Comparison of ENCODE assay signal across 14 mouse cellular contexts in the genomic region with DNA sequence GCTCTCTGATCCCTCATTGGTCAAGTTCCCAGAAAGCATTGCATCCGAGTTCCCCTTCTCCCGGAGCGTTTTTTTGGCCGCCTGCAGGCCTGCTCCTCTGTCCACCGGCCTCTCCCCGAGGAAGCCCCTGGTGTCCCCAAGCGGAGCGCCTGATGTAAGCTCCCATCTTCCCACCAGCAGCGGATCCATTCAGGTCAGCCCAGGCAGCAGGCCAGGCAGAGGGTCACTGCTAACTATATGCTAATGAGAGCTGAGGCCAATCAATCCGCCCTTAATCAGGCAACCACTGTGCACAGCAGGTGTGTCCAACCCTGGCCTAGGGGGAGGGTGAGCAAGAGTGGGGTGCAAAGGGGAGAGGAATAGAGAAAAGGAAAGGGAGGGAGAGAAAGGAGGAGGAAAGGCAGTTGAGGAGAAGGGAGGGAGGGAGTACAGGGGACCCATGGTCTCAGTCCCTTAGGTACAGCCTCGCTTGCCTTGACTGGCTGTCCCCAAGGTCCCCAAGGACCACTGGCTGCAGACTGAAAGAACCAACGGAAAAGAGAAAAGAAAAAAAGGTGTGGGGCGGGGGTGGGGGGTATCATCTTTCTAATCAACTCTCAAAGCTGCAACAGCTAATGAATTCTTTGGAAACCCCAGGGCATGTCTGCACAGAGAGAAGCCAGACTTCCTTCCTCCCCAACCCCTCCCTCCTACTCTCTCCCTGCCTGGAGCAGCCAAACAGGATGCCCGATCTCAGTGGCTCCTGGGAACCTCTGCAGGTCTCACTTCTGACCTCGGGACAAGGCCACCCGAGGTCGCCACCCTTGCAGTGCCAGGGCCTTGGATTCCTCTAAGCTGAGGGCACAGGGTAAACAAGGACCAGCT. TPM values are rescaled to one million over a fixed set of nuclear protein-coding genes. Genes with fewer than 3 reads are reported as not detected.
DNase-seq lines count a peak whose midpoint lies in the region; ATAC-seq and TF ChIP-seq lines count a peak whose summit lies in the region.
"Had no signal": no experiment of that assay in that cellular context is flagged by ENCODE, and none has a peak within 500 bp of the region (broad histone marks: within the 10 kb centered on the region; RNA-seq: fewer than 3 reads in every experiment).

No protein-coding gene starts in this region.

- H3K9ac ChIP-seq in forebrain, embryonic 11.5 days (ENCODE audit: low read length): no peak overlapping the region
- H3K9ac ChIP-seq in forebrain, postnatal 0 days: no peak overlapping the region
- H3K9ac ChIP-seq in hindbrain, embryonic 11.5 days (ENCODE audit: low read depth, low read length): 0 out of 2 replicates have a peak overlapping the region, but pooled peaks have one; percentile 11
- no peak overlapping the region for H3K9ac ChIP-seq in midbrain, embryonic 15.5 days
- H3K9ac ChIP-seq: embryonic facial prominence, embryonic 12.5 days; heart, embryonic 15.5 days; liver, embryonic 12.5 days had no signal

- ATAC-seq in forebrain, embryonic 11.5 days (replicated peaks; ENCODE audit: low FRiP score): no peak
- no peak for ATAC-seq in forebrain, postnatal 0 days
- no peak for ATAC-seq in hindbrain, embryonic 11.5 days (ENCODE audit: low FRiP score)
- ATAC-seq in midbrain, embryonic 15.5 days (replicated peaks): no peak
- ATAC-seq: liver, embryonic 12.5 days had no signal

- H3K4me2 ChIP-seq in forebrain, embryonic 11.5 days (ENCODE audit: low read depth, low read length, severe bottlenecking): peak overlapping the region; percentile 8; the same call in 1 of the 2 replicates
- H3K4me2 ChIP-seq in forebrain, postnatal 0 days (ENCODE audit: low read depth): no peak overlapping the region
- 0 out of 2 replicates have a peak overlapping the region, but pooled peaks have one; percentile 3 for H3K4me2 ChIP-seq in hindbrain, embryonic 11.5 days (replicated peaks; ENCODE audit: low read depth, low read length)
- H3K4me2 ChIP-seq in midbrain, embryonic 15.5 days: no peak overlapping the region
- H3K4me2 ChIP-seq: embryonic facial prominence, embryonic 12.5 days; heart, embryonic 15.5 days; liver, embryonic 12.5 days had no signal

- peaks cover 9% of the 10 kb centered on the region for H3K4me1 ChIP-seq in forebrain, embryonic 11.5 days (replicated peaks; ENCODE audit: control insufficient read depth, insufficient read depth, low read length)
- H3K4me1 ChIP-seq in forebrain, postnatal 0 days (ENCODE audit: insufficient read depth): peaks cover 10% of the 10 kb centered on the region
- peaks cover 12% of the 10 kb centered on the region for H3K4me1 ChIP-seq in hindbrain, embryonic 11.5 days (replicated peaks; ENCODE audit: control insufficient read depth, insufficient read depth, low read length)
- peaks cover 22% of the 10 kb centered on the region for H3K4me1 ChIP-seq in midbrain, embryonic 15.5 days

- no peaks in the 10 kb centered on the region for H3K27me3 ChIP-seq in forebrain, embryonic 11.5 days (ENCODE audit: control insufficient read depth, insufficient read depth, low read length)
- no peaks in the 10 kb centered on the region for H3K27me3 ChIP-seq in forebrain, postnatal 0 days (ENCODE audit: insufficient read depth, low read length)
- no peaks in the 10 kb centered on the region for H3K27me3 ChIP-seq in hindbrain, embryonic 11.5 days (ENCODE audit: control insufficient read depth, insufficient read depth, low read length)
- no peaks in the 10 kb centered on the region for H3K27me3 ChIP-seq in midbrain, embryonic 15.5 days (replicated peaks)
- H3K27me3 ChIP-seq: embryonic facial prominence, embryonic 12.5 days; heart, embryonic 15.5 days had no signal

- DNase-seq in forebrain, embryonic 11.5 days (ENCODE audit: low spot score): no peak
- no peak for DNase-seq in forebrain, postnatal 0 days
- peak; percentile 29 for DNase-seq in MN1 (ENCODE audit: low spot score)
- peak; percentile 36 for DNase-seq in hindbrain, embryonic 11.5 days (ENCODE audit: low spot score)
- no peak for DNase-seq in gastrocnemius, adult 18-20 months (ENCODE audit: low spot score)
- no peak for DNase-seq in adrenal gland, adult 8-10 months
- no peak for DNase-seq in ovary, adult 18-20 months (ENCODE audit: low spot score)
- DNase-seq: kidney, postnatal 36 days; lung, postnatal 14 days; thymus, adult 2 months had no signal

- no peak overlapping the region for H3K4me3 ChIP-seq in forebrain, embryonic 11.5 days (ENCODE audit: low read depth, low read length)
- H3K4me3 ChIP-seq in forebrain, postnatal 0 days (ENCODE audit: low read depth, low read length): no peak overlapping the region
- H3K4me3 ChIP-seq in hindbrain, embryonic 11.5 days (ENCODE audit: low read depth, low read length): no peak overlapping the region
- H3K4me3 ChIP-seq in midbrain, embryonic 15.5 days: no peak overlapping the region
- H3K4me3 ChIP-seq: embryonic facial prominence, embryonic 12.5 days; heart, embryonic 15.5 days; liver, embryonic 12.5 days had no signal

- no peaks in the 10 kb centered on the region for H3K9me3 ChIP-seq in forebrain, embryonic 11.5 days (ENCODE audit: control insufficient read depth, low read length)
- no peaks in the 10 kb centered on the region for H3K9me3 ChIP-seq in forebrain, postnatal 0 days (ENCODE audit: low read length)
- H3K9me3 ChIP-seq in hindbrain, embryonic 11.5 days (ENCODE audit: control insufficient read depth, low read length): no peaks in the 10 kb centered on the region
- no peaks in the 10 kb centered on the region for H3K9me3 ChIP-seq in midbrain, embryonic 15.5 days
- H3K9me3 ChIP-seq: embryonic facial prominence, embryonic 12.5 days; heart, embryonic 15.5 days; liver, embryonic 12.5 days had no signal

- no peak overlapping the region for H3K27ac ChIP-seq in forebrain, embryonic 11.5 days (ENCODE audit: low read depth, low read length)
- no peak overlapping the region for H3K27ac ChIP-seq in forebrain, postnatal 0 days (ENCODE audit: low read depth, low read length)
- H3K27ac ChIP-seq in hindbrain, embryonic 11.5 days (ENCODE audit: low read depth, low read length): peak overlapping the region; percentile 30; the same call in 1 of the 2 replicates
- H3K27ac ChIP-seq in midbrain, embryonic 15.5 days: peak overlapping the region; percentile 19; the same call in 1 of the 2 replicates
- H3K27ac ChIP-seq: embryonic facial prominence, embryonic 12.5 days; heart, embryonic 15.5 days; liver, embryonic 12.5 days had no signal

- WGBS in forebrain, embryonic 11.5 days: 3% methylated on average over 17 of the region's 17 CpGs
- WGBS in forebrain, postnatal 0 days: 11% methylated on average over 17 of the region's 17 CpGs
- 4% methylated on average over 17 of the region's 17 CpGs for WGBS in hindbrain, embryonic 11.5 days
- WGBS in midbrain, embryonic 15.5 days: 3% methylated on average over 17 of the region's 17 CpGs

- no peaks in the 10 kb centered on the region for H3K36me3 ChIP-seq in forebrain, embryonic 11.5 days (ENCODE audit: control insufficient read depth, insufficient read depth, low read length)
- no peaks in the 10 kb centered on the region for H3K36me3 ChIP-seq in forebrain, postnatal 0 days (ENCODE audit: insufficient read depth)
- H3K36me3 ChIP-seq in hindbrain, embryonic 11.5 days (ENCODE audit: control insufficient read depth, insufficient read depth, low read length): no peaks in the 10 kb centered on the region
- H3K36me3 ChIP-seq in midbrain, embryonic 15.5 days (replicated peaks): no peaks in the 10 kb centered on the region
- H3K36me3 ChIP-seq: embryonic facial prominence, embryonic 12.5 days; heart, embryonic 15.5 days; liver, embryonic 12.5 days had no signal

- TF ChIP-seq CTCF in forebrain, postnatal 0 days (IDR thresholded peaks at IDR 0.05; ENCODE audit: low read depth): no peak

RNA-seq across cellular contexts. Expression of a gene that starts 53.7 kb away (rescaled TPM):
- 23.0 and 26.2 TPM in 2 replicates for polyA plus RNA-seq in forebrain, embryonic 11.5 days (2014; fragmentation: Nextera tagmentation; extraction: Ambion mirVana)
- total RNA-seq in forebrain, postnatal 0 days (2014; rRNA removed): 81.9 and 99.1 TPM in 2 replicates
- 17.9 and 19.4 TPM in 2 replicates for polyA plus RNA-seq in forebrain, postnatal 0 days (2015; fragmentation: Nextera tagmentation; extraction: Ambion mirVana)
- 13.3 and 14.3 TPM in 2 replicates for polyA plus RNA-seq in hindbrain, embryonic 11.5 days (2014; fragmentation: Nextera tagmentation; extraction: Ambion mirVana)
- polyA plus RNA-seq in midbrain, embryonic 15.5 days (2015; fragmentation: Nextera tagmentation; extraction: Ambion mirVana): 24.2 and 25.6 TPM in 2 replicates
- 100 to 1,000 TPM; 137 to 155 TPM for total RNA-seq in gastrocnemius, adult 18-20 months (2021)
- 10 to 100 TPM; 48.7 to 53.6 (median 52.8) TPM for total RNA-seq in adrenal gland, adult 8-10 months (2022)

Comparison
In these comparisons a context has a peak if more than half of its experiments do, and no peak if none do; other contexts are left out.
1. H3K4me2 ChIP-seq: peak in forebrain, embryonic 11.5 days (single experiment) and hindbrain, embryonic 11.5 days (single experiment); none in forebrain, postnatal 0 days (single experiment) and midbrain, embryonic 15.5 days (single experiment).
2. DNase-seq: peak in MN1 (single experiment) and hindbrain, embryonic 11.5 days (single experiment); none in forebrain, embryonic 11.5 days (single experiment), forebrain, postnatal 0 days (single experiment), gastrocnemius, adult 18-20 months (single experiment), adrenal gland, adult 8-10 months (single experiment) and ovary, adult 18-20 months (single experiment).
3. H3K27ac ChIP-seq: peak in hindbrain, embryonic 11.5 days (single experiment) and midbrain, embryonic 15.5 days (single experiment); none in forebrain, embryonic 11.5 days (single experiment) and forebrain, postnatal 0 days (single experiment).